Mouse (Mus musculus) neural tube, embryonic 11.5 days (tissue): ENCODE results near the gene Fancf. TPM values are rescaled to one million over a fixed set of nuclear protein-coding genes. Genes with fewer than 3 reads are reported as not detected.

Experiments
- ATAC-seq: fragments of 200-750 bp; cut with Nextera tagmentation; 2 replicates; pipeline ENCODE4 v1.8.0; 2017; ENCODE audit warnings: moderate number of reproducible peaks, mild to moderate bottlenecking, moderate TSS enrichment, moderate library complexity; ENCODE audit not compliant: insufficient read depth, low FRiP score, low TSS enrichment
- DNase-seq: peaks from one replicate; pipeline ENCODE4 v3.0.0-alpha.2; 2015; ENCODE audit warnings: low spot score
- H3K27ac ChIP-seq: fragments of 300-500 bp; sonication (generic); 2 replicates; pipeline ENCODE4 v1.5.1; 2014; ENCODE audit warnings: low read depth, mild to moderate bottlenecking, low read length
- H3K27me3 ChIP-seq: fragments of 300-500 bp; sonication (generic); 2 replicates; pipeline ENCODE4 v1.6.1; 2014; ENCODE audit warnings: mild to moderate bottlenecking, low read length, mixed read lengths; ENCODE audit not compliant: control insufficient read depth, insufficient read depth
- H3K36me3 ChIP-seq: fragments of 300-500 bp; sonication (generic); 2 replicates; pipeline ENCODE4 v1.6.1; 2014; ENCODE audit warnings: mild to moderate bottlenecking, low read length, moderate library complexity, mixed read lengths; ENCODE audit not compliant: control insufficient read depth, insufficient read depth
- H3K4me1 ChIP-seq: fragments of 300-500 bp; sonication (generic); 2 replicates; pipeline ENCODE4 v1.6.1; 2014; ENCODE audit warnings: low read length, mixed read lengths; ENCODE audit not compliant: control insufficient read depth, insufficient read depth
- H3K4me2 ChIP-seq: fragments of 300-500 bp; sonication (generic); 2 replicates; pipeline ENCODE4 v1.6.1; 2014; ENCODE audit warnings: low read depth, mild to moderate bottlenecking, moderate library complexity
- H3K4me3 ChIP-seq: fragments of 300-500 bp; sonication (generic); 2 replicates; pipeline ENCODE4 v1.5.1; 2014; ENCODE audit warnings: low read depth, low read length
- H3K9ac ChIP-seq: fragments of 300-500 bp; sonication (generic); 2 replicates; pipeline ENCODE4 v1.6.1; 2014; ENCODE audit warnings: mild to moderate bottlenecking, low read length
- H3K9me3 ChIP-seq: fragments of 300-500 bp; sonication (generic); 2 replicates; pipeline ENCODE4 v1.6.1; 2016; ENCODE audit warnings: low read length; ENCODE audit not compliant: control insufficient read depth
- WGBS: fragments of 180-500 bp; shearing (Covaris S2); extraction: QIAGEN DNeasy Blood & Tissue Kit; methylation state at CpG from one replicate; pipeline ENCODE4 v1.1.7; 2014; 5-methylcytosine and 5-hydroxymethylcytosine counted together
- polyA plus RNA-seq: library from polyadenylated mRNA; unstranded; fragments of >200 nt; fragmentation: Nextera tagmentation; extraction: Ambion mirVana; gene quantifications from 2 replicates; pipeline ENCODE4 v1.2.1, GENCODE M21; 2014

Gene Fancf
- polyA plus RNA-seq, 1 experiment from 2014 or later, result 14.7 TPM

GRCm38 (mm10) chr7:51885345-51885744 lies 23.3 kb upstream of the Fancf start:
- no peak overlapping the region for H3K4me2 ChIP-seq
- 66% methylated on average over 3 of the region's 3 CpGs for WGBS
- no peaks in the 10 kb centered on the region for H3K27me3 ChIP-seq
- no peaks in the 10 kb centered on the region for H3K9me3 ChIP-seq
- no peaks in the 10 kb centered on the region for H3K36me3 ChIP-seq
- ATAC-seq (no peak), DNase-seq (no peak)
- no peak overlapping the region for H3K4me3 ChIP-seq
- no peak overlapping the region for H3K9ac ChIP-seq
- no peak overlapping the region for H3K27ac ChIP-seq
- no peaks in the 10 kb centered on the region for H3K4me1 ChIP-seq

- Histone ChIP-seq H3K9ac (no peak overlapping the region), H3K9me3 (no peaks in the 10 kb centered on the region), H3K27ac (no peak overlapping the region), H3K4me3 (no peak overlapping the region), H3K36me3 (no peaks in the 10 kb centered on the region), H3K4me1 (peaks cover 8% of the 10 kb centered on the region; the same call in 1 of the 2 replicates), H3K27me3 (no peaks in the 10 kb centered on the region), H3K4me2 (no peak overlapping the region)
- 77% methylated on average over 4 of the region's 4 CpGs for WGBS
- ATAC-seq (no peak), DNase-seq (no peak)
Observed at GRCm38 (mm10) chr7:51880121-51880520, 18.1 kb upstream of the Fancf start.

GRCm38 (mm10) chr7:51879136-51879723 lies 17.2 kb upstream of the Fancf start:
- Histone ChIP-seq H3K36me3 (no peaks in the 10 kb centered on the region), H3K27me3 (no peaks in the 10 kb centered on the region), H3K4me1 (peaks cover 8% of the 10 kb centered on the region; the same call in 1 of the 2 replicates), H3K4me2 (peak overlapping the region; percentile 80), H3K4me3 (peak overlapping the region; percentile 49), H3K9me3 (no peaks in the 10 kb centered on the region), H3K9ac (peak overlapping the region; percentile 77), H3K27ac (peak overlapping the region; percentile 90)
- 1% methylated on average over 17 of the region's 17 CpGs for WGBS
- peak; percentile 90 for ATAC-seq
- DNase-seq, result peak; percentile 73

GRCm38 (mm10) chr7:51878730-51879129 lies 16.7 kb upstream of the Fancf start:
- no peak for ATAC-seq
- H3K4me2 ChIP-seq, result peak overlapping the region; percentile 80
- no peak for DNase-seq
- no peaks in the 10 kb centered on the region for H3K27me3 ChIP-seq
- peak overlapping the region; percentile 49 for H3K4me3 ChIP-seq
- peak overlapping the region; percentile 90 for H3K27ac ChIP-seq
- no peaks in the 10 kb centered on the region for H3K36me3 ChIP-seq
- peak overlapping the region; percentile 77 for H3K9ac ChIP-seq
- H3K9me3 ChIP-seq, result no peaks in the 10 kb centered on the region
- 4% methylated on average over 8 of the region's 8 CpGs for WGBS
- H3K4me1 ChIP-seq, result peaks cover 8% of the 10 kb centered on the region; the same call in 1 of the 2 replicates

- H3K4me3 ChIP-seq, result no peak overlapping the region
- no peak overlapping the region for H3K4me2 ChIP-seq
- no peak for ATAC-seq
- no peak for DNase-seq
- no peak overlapping the region for H3K27ac ChIP-seq
- H3K4me1 ChIP-seq, result peaks cover 8% of the 10 kb centered on the region; the same call in 1 of the 2 replicates
- no peaks in the 10 kb centered on the region for H3K9me3 ChIP-seq
- no peak overlapping the region for H3K9ac ChIP-seq
- no peaks in the 10 kb centered on the region for H3K36me3 ChIP-seq
- no peaks in the 10 kb centered on the region for H3K27me3 ChIP-seq
Observed at GRCm38 (mm10) chr7:51876316-51876715, 14.2 kb upstream of the Fancf start.

- no peaks in the 10 kb centered on the region for H3K9me3 ChIP-seq
- no peak for DNase-seq
- no peak for ATAC-seq
- no peaks in the 10 kb centered on the region for H3K4me1 ChIP-seq
- no peaks in the 10 kb centered on the region for H3K36me3 ChIP-seq
- no peaks in the 10 kb centered on the region for H3K27me3 ChIP-seq
- H3K27ac ChIP-seq, result no peak overlapping the region
- no peak overlapping the region for H3K9ac ChIP-seq
- no peak overlapping the region for H3K4me2 ChIP-seq
- no peak overlapping the region for H3K4me3 ChIP-seq
Observed at GRCm38 (mm10) chr7:51872597-51872996, 10.5 kb upstream of the Fancf start.

- Histone ChIP-seq H3K27me3 (no peaks in the 10 kb centered on the region), H3K4me1 (no peaks in the 10 kb centered on the region)
- 84% methylated on average over 1 of the region's 1 CpGs for WGBS
Observed at GRCm38 (mm10) chr7:51872041-51872440, 10.0 kb upstream of the Fancf start.

GRCm38 (mm10) chr7:51867983-51868382 lies 5.9 kb upstream of the Fancf start:
- Histone ChIP-seq H3K36me3 (no peaks in the 10 kb centered on the region), H3K9ac (no peak overlapping the region), H3K4me3 (no peak overlapping the region), H3K27ac (no peak overlapping the region), H3K27me3 (no peaks in the 10 kb centered on the region), H3K9me3 (no peaks in the 10 kb centered on the region), H3K4me1 (no peaks in the 10 kb centered on the region; the same call in 1 of the 2 replicates), H3K4me2 (no peak overlapping the region)
- 88% methylated on average over 1 of the region's 1 CpGs for WGBS
- ATAC-seq (no peak), DNase-seq (no peak)

More at GRCm38 (mm10) chr7:51872041-51872440, 10.0 kb upstream of the Fancf start:
- H3K9ac ChIP-seq, result no peak overlapping the region
- ATAC-seq (no peak), DNase-seq (no peak)
- no peaks in the 10 kb centered on the region for H3K9me3 ChIP-seq
- no peak overlapping the region for H3K4me3 ChIP-seq
- H3K36me3 ChIP-seq, result no peaks in the 10 kb centered on the region
- no peak overlapping the region for H3K4me2 ChIP-seq
- H3K27ac ChIP-seq, result no peak overlapping the region

- Histone ChIP-seq H3K4me2 (no peak overlapping the region), H3K27me3 (no peaks in the 10 kb centered on the region), H3K9me3 (no peaks in the 10 kb centered on the region), H3K36me3 (no peaks in the 10 kb centered on the region), H3K9ac (no peak overlapping the region), H3K4me3 (no peak overlapping the region), H3K27ac (no peak overlapping the region), H3K4me1 (peaks cover 7% of the 10 kb centered on the region; the same call in 1 of the 2 replicates)
- ATAC-seq (no peak), DNase-seq (no peak)
- 54% methylated on average over 1 of the region's 1 CpGs for WGBS
Observed at GRCm38 (mm10) chr7:51865336-51865735, 3.3 kb upstream of the Fancf start.
